Mouse (Mus musculus) ovary, adult 10 weeks (tissue): ENCODE results near the gene Tbl2. TPM values are rescaled to one million over a fixed set of nuclear protein-coding genes. Genes with fewer than 3 reads are reported as not detected.

Experiments
- polyA plus RNA-seq: library from polyadenylated mRNA; stranded (reverse); fragments of 350-450 nt; fragmentation: Illumina TruSeq; extraction: RNeasy Lipid Tissue Mini Kit (QIAGEN cat#74804); gene quantifications from one replicate; pipeline ENCODE4 v1.2.3, GENCODE M21; 2014

Tbl2 gene
- polyA plus RNA-seq, result 8.5 TPM

GRCm38 (mm10) chr5:135149053-135149819, at the start of gene Tbl2:
Gene Tbl2 (plus strand): TSS chr5:135149657.

GRCm38 (mm10) chr5:135168063-135169062, 18.9 kb downstream of the Tbl2 start, which contains the start of gene Bcl7b:
Gene Bcl7b (plus strand): TSS chr5:135168283.

GRCm38 (mm10) chr5:135186621-135187348, 37.3 kb downstream of the Tbl2 start, which contains the start of gene Baz1b:
Gene Baz1b (plus strand): TSS chr5:135187264.

Other genes starting within 250 kb of the Tbl2 start
- gene Tmem270, start 242.9 kb upstream of the Tbl2 start, polyA plus RNA-seq, result not detected
- not detected for gene Cldn13, start 234.1 kb upstream of the Tbl2 start, polyA plus RNA-seq
- gene Mettl27, start 217.3 kb upstream of the Tbl2 start, polyA plus RNA-seq, result 10.4 TPM
- not detected for gene Cldn4, start 202.7 kb upstream of the Tbl2 start, polyA plus RNA-seq
- gene Cldn3, start 163.4 kb upstream of the Tbl2 start, polyA plus RNA-seq, result not detected
- gene Abhd11, start 140.5 kb upstream of the Tbl2 start, polyA plus RNA-seq, result 2.2 TPM
- gene Stx1a, start 126.2 kb upstream of the Tbl2 start, polyA plus RNA-seq, result not detected
- 8.9 TPM for gene Dnajc30, start 85.5 kb upstream of the Tbl2 start, polyA plus RNA-seq
- 10.2 TPM for gene Bud23, start 84.7 kb upstream of the Tbl2 start, polyA plus RNA-seq
- 0.31 TPM for gene Vps37d, start 71.4 kb upstream of the Tbl2 start, polyA plus RNA-seq
- gene Mlxipl, start 59.8 kb upstream of the Tbl2 start, polyA plus RNA-seq, result 0.60 TPM
- 11.5 TPM for gene Bcl7b, start 18.6 kb downstream of the Tbl2 start, polyA plus RNA-seq
- gene Baz1b, start 37.6 kb downstream of the Tbl2 start, polyA plus RNA-seq, result 77.9 TPM
- gene Fzd9, start 101.6 kb downstream of the Tbl2 start, polyA plus RNA-seq, result not detected
- not detected for gene Fkbp6, start 200.4 kb downstream of the Tbl2 start, polyA plus RNA-seq
- gene Trim50, start 203.6 kb downstream of the Tbl2 start, polyA plus RNA-seq, result not detected
- gene Nsun5, start 220.3 kb downstream of the Tbl2 start, polyA plus RNA-seq, result 3.6 TPM
- 4.7 TPM for gene Pom121, start 244.9 kb downstream of the Tbl2 start, polyA plus RNA-seq